Mouse (Mus musculus): ENCODE data around the gene Pth.
A peak's percentile ranks its signal among the peaks of the same experiment; 100 is the strongest.

Gene Pth

DNA sequence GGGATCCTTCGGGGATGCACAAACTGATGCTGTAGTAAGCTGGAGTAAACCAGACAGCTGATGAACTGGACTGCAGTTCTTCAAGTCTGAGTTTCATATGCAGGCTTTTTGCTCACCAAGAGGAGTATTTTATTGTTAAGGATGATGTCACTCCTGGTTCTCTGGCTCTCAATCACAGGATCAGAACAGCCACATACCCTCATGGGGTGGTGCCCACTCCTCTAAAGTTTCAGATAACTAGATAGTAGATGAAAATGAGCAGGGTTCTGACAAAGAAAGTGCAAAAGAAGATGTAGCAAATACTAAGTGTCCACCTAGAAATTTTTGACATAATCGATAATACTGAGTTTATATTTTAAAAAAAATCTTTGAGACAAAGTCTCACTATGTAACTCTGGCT lies at the start of gene Pth:
Gene Pth (minus strand): TSS at position 101 of the 400 bp plus-strand sequence.
- no peak for DNase-seq (ENCODE audit: low spot score)

GRCm38 (mm10) chr7:113436312-113436711 lies 47.9 kb upstream of the Pth start:
- peak; percentile 70 for DNase-seq (ENCODE audit: low spot score)

- peak; percentile 51 for DNase-seq (ENCODE audit: low spot score)
Observed at GRCm38 (mm10) chr7:113434286-113434685, 45.9 kb upstream of the Pth start.

DNA sequence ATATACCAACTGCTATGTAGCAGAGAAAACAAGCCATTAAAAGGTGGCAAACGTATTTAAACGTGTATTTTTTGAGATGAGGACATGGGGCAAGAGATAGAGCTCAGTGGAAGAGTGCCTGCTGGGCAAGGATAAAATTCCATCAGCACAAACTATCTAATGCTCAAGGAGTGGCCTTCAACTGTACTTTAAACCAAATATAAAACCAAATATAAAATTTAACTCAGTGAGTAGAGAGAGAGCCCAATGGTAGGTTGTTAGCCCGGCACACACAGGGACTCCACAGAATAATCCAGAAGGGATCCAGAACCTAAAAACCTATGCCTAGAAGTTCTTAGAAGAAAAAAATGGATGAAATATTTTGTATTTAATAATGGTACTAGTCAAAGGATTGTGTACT lies 45.1 kb upstream of the Pth start:
- DNase-seq (ENCODE audit: low spot score), result no peak

GRCm38 (mm10) chr7:113432891-113433290 lies 44.5 kb upstream of the Pth start:
- DNase-seq (ENCODE audit: low spot score), result no peak

GRCm38 (mm10) chr7:113420771-113421170 lies 32.4 kb upstream of the Pth start:
- no peak for DNase-seq (ENCODE audit: low spot score)

DNA sequence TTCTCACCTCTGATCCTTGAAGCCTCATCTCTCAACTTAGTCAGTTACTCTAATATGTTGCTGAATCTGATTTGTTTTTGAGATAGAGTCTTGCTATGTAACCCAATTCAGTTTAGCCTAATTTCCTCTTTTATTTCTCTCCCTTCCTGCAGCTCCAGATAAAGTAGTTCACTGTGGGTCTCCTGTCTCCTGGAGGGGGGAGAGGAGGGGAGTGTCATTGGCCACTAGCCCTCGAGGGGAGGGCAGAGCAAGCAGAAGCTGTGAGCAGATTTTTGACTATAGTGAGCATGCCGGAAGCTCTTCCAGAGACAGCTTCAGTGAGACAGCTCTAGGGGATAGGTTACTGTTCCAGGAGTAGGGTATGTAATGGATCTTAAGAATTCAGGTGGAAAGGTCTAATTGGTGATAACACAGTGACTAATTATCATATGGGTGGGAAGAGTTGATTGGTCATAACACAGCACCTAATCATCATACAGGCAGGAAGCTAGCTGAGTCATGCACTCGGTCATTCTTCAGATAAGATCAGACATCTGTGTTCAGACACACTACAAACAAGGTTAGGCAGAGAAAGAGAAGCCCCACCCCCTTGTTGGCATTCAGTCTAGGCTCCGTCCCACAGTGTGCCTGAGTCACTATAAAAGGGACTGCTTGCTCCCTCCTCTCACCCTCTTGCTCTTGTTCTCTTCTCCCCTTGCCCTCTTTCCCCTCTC lies 30.9 kb upstream of the Pth start:
- DNase-seq (ENCODE audit: low spot score), result peak; percentile 48

GRCm38 (mm10) chr7:113416536-113416935 lies 28.2 kb upstream of the Pth start:
- DNase-seq (ENCODE audit: low spot score), result no peak

DNA sequence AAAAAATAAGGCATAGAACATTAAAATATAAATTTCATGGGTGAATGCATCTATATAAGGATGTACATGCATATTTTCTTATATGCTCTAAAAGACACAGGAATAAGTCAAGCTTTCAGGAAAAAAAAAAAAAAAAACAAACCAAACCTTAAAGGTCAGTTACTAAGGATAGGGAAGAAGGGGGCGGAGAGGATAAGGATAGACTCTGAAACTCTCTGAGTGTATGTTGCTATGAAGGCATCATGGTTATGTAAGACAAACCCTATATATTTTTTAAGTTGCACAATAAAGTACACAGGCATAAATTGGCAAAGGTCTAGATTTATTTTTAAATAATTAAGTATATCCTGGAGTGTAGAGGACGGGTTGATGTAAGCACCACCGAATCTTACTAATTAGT lies 26.9 kb upstream of the Pth start:
- no peak for DNase-seq (ENCODE audit: low spot score)

GRCm38 (mm10) chr7:113408712-113409111 lies 20.3 kb upstream of the Pth start:
- DNase-seq (ENCODE audit: low spot score), result no peak

DNA sequence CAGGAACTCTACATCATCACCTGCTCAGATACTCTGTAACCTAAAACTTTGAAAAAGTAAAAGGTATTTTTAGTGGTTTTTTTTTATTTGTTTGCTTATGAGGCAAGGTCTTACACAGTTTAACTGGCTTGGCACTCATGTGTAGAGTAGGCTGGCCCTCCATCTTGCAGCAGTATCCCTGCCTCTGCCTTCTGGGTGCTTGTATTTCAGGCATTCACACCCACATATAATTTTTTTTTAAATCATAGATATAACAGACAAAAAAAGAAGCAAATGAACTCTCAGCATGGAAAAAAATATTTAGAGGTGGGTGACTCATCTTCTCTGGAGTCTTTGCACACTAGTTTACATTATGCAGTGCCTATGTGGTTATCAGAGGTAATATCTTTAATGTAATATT lies 9.7 kb upstream of the Pth start:
- no peak for DNase-seq (ENCODE audit: low spot score)

GRCm38 (mm10) chr7:113396661-113397060 lies 8.3 kb upstream of the Pth start:
- no peak for DNase-seq (ENCODE audit: low spot score)

DNA sequence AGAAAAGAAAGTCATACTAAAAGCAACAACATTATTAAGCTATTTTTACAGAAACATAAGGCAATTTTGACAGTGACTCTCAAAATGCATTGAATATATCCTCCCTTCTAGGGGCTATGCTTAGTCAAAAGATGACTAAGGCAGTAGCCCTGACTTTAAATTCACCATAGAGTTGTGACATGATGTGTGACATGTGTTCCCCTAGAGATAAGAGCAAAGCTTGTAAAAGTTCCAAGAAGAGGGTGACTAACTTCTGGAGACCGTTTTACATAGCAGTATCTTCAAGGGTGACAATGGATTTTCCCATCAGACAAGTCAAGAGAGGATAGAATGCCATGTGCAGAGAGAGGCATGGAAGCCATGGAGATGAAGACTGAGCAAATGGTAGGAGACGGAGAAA lies 3.2 kb upstream of the Pth start:
- DNase-seq (ENCODE audit: low spot score), result no peak

GRCm38 (mm10) chr7:113377875-113378658 lies 10.3 kb downstream of the Pth start:
- peak; percentile 81 for DNase-seq (ENCODE audit: low spot score)

DNA sequence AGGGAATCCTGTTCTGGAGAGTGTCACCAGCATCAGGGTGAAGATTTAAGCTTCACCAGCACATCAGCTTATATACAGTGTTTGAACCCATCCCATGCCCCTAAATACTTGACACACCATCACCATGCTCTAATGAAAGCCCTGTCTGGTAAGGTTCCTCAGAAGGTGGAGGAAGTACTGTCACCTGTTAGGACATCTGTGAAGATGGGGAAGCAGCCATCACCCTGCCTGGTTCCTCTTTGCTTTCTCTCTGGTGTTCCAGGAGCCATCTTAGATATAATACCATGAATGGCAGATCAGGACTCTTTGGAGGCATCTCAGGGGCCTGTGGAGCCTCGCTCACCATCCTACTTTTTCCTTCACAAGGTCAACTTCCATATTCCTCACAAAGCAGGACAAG lies 15.7 kb downstream of the Pth start:
- DNase-seq (ENCODE audit: low spot score), result no peak

DNA sequence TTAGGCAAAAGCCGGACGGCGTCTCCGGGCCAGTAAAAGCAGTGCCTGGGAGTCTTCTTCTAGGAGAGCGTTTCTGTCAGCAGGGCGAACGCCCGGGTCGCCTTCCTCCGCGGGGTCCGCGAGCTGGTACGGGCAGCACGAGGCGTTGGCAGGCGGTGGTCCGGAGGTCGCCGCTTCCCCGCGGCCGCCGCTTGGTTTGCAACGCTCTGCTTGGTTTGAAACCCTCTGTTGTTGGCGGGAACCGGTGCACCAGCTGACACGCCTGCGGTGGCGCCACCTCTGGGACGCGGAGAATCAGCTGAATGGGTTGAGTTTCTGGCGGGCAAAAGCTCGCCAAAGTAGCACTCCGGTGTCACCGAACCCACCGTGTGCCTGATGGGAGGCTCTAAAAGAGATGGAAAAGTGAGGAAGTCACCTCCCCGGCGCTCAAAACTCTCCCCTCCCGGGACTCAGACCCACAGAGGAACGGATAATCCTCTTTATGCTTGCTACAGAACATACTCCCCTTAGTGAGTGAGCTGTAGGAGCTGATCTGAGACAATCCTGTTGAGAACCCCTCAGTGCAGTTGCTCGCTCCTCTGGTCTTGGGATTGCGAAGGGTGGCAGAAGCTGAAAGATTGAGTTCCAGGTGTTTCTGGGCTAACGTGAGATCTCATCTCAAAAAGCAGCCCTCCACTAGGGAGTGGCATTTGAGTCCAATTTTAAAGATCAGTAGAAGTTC lies 18.6 kb downstream of the Pth start:
- DNase-seq (ENCODE audit: low spot score), result peak; percentile 79

- peak; percentile 99 for DNase-seq (ENCODE audit: low spot score)
Observed at GRCm38 (mm10) chr7:113368746-113369619, 19.4 kb downstream of the Pth start, which contains the start of gene Btbd10. Btbd10 (minus strand) TSS chr7:113369392.

DNA sequence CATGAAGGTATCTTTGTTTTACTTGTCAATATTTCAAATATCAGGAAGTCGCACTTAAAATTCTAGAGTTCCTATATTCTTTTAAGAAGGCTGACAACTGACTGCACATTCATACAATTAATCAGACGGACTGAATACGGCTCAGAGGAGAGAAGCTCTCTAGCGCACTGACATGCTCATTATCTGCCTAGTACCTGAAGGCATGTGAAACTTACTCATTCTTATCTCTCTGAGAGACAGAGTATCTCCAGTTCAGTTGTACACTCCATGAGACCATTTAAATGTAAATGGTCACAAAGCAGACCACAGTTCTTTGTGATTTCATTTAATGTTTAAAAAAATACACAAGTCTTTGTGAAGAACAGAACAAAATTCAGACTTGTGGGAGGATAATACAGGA lies 20.9 kb downstream of the Pth start:
- DNase-seq (ENCODE audit: low spot score), result no peak

- DNase-seq (ENCODE audit: low spot score), result no peak
Observed at GRCm38 (mm10) chr7:113349089-113349488, 39.3 kb downstream of the Pth start.

DNA sequence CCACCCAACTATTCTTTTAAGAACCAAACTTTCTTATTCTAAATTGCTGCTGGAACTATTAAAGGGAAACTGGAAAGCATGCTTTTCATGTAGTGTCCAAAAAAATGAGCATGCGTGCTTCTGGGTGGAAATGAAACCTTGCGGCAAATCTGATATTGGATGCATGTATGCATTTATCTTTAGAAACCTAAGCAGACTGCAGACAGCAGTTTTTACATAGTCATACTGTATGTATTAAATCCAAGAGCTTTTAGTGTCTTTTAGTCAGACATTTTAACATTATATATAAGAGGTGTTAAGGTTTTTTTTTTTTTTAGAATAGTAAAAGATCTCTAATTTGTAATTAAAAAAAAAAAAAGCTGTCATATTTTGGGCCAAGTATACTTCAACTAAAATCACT lies 40.7 kb downstream of the Pth start:
- DNase-seq (ENCODE audit: low spot score), result no peak

DNA sequence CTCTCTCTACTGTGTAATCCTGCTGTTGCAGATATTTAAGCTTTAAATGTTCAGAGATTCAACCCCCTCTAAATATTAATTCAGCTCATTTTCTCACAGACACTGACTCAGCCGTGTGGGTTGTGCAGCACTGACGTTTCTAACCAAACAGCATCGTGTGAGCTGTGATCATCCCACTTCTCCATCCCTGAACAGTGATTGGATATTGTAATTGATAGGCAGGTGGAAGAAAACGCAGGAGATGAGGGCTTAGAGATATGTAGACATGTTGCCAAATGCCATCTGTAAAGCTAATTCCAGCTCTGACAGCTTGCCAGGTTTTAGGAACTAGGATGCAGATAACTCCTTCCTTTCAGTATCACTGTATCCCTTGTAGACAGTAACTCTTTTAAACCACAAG lies 41.1 kb downstream of the Pth start:
- DNase-seq (ENCODE audit: low spot score), result no peak
